Mouse (Mus musculus) frontal cortex, adult (tissue): ENCODE data around the gene Rab8b.

ENCODE experiments used
- ATAC-seq: cut with Nextera tagmentation; 2 replicates; pipeline ENCODE4 v1.9.2; 2017; ENCODE audit warnings: mild to moderate bottlenecking, moderate library complexity, mixed read lengths; ENCODE audit not compliant: low TSS enrichment

Gene Rab8b

GRCm38 (mm10) chr9:66919382-66919971 lies at the start of gene Rab8b:
Rab8b (minus strand) TSS chr9:66919687.
- ATAC-seq = peak; percentile 99

- ATAC-seq = no peak
Observed at GRCm38 (mm10) chr9:66967492-66967891, 48.0 kb upstream of the Rab8b start.

- peak; percentile 69; the same call in 1 of the 2 replicates for ATAC-seq
Observed at GRCm38 (mm10) chr9:66961478-66961877, 42.0 kb upstream of the Rab8b start.

- ATAC-seq = no peak
Observed at GRCm38 (mm10) chr9:66957451-66957850, 38.0 kb upstream of the Rab8b start.

DNA sequence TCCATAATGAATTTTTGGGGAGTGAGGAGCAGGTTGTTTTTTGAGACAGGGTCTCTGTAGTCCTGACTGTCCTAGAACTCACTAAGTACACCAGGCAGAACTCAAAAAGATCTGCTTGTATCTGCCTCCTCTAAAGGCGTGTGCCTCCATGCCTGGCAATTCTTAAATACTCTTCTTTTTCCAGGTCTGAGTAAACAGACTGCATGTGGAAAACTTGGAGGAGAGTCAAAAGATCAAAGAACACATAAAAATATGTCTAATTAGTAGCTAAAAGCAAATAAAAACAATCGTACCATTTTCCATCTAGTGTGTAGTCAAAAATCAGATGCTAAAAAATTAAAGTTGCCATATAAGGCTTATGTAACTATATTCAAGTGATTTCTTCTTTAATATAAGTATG lies 33.4 kb upstream of the Rab8b start:
- no peak for ATAC-seq

- ATAC-seq = no peak; the same call in 1 of the 2 replicates
Observed at GRCm38 (mm10) chr9:66952321-66952720, 32.8 kb upstream of the Rab8b start.

DNA sequence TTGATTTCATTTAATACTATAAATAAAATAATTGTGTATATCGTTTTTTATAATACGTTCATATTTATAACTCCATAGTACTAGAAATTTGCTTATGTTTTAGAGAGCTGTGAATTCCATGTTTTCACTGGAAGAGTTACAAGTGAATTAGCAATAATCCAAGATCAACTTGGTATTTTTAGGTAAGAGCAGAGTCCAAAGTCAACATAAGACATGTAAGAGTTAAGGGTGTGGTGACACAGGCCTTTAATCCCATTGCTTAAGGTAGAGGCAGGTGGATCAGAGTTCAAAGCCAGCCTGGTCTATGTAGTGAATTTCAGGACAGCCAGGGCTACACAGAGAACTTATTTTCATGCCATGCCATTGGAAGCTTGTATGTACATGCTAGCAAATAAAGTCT lies 29.0 kb upstream of the Rab8b start:
- ATAC-seq = no peak

DNA sequence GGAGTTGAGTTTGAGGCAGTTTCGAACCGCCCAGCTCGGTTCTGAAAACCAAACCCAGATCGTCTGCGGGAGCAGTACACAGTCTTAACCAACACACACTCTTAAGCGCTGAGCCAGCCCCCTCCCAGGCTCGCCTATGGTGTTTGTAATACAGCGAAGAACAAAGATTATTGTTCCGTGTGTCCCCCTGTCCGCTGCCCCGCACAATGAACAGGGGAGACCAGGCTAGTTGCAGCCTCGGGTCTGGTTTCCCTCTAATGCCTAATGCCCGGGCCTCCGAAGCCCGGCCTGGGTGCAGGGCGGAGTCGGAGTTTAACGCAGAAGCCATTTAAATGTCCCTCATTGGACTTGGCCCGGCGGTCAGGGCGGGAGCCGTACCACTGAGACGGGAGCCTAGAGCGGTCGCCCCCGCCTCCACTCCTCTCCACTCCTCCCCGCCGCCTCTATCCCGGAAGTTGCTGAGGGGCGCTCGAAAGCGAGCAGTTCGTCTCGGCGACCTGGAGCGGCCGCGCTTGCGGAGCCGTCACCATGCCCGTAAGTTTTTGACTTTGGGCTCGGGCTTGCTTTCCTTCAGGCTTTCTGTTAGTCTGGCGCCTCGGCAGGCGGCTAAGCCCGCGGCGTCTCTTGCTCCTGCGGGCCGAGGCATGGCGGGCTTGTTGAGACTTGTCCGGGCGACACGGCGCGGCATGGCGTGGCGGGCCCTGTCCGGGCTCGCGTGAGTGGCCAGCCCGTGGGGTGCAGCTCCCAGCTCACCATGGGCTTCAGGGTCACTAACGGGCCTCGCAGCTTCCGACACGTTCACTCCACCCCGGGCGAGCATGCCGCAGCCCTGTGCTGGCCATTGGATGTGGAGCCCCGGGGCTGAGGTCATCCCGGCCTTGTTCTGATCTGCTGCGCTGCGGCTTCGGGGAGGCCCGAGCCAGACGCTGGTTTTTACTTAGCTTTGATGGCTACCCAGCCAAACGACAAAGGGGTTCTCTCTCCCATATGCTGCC lies 26.5 kb upstream of the Rab8b start, which contains the start of gene Rps27l:
Rps27l (plus strand) TSS at position 440 of the 995 bp plus-strand sequence.
- ATAC-seq = peak; percentile 99

- no peak for ATAC-seq
Observed at GRCm38 (mm10) chr9:66945161-66945560, 25.7 kb upstream of the Rab8b start.

GRCm38 (mm10) chr9:66938836-66939235 lies 19.3 kb upstream of the Rab8b start:
- peak; percentile 72; the same call in 1 of the 2 replicates for ATAC-seq

DNA sequence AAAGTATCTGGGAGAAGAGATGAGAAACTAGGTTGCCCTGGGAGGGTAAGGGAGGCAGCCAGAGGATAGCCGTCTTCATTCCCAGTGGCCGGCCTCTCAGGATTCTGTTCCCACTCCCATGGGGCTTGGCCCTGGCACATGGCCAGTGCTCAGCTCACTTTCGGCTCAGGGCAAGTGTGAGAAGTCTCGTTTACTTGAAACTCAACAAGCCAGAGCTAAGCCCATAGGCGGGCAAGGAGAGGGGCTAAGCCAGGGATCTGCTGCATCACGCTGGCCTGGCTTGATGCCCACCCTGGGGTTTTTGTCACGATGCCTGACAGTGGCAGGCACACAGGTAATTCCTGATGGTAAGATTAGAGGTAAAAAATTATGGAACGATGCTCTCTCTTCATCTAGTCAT lies 18.0 kb upstream of the Rab8b start:
- no peak for ATAC-seq

- no peak for ATAC-seq
Observed at GRCm38 (mm10) chr9:66933869-66934808, 14.7 kb upstream of the Rab8b start.

- ATAC-seq = no peak
Observed at GRCm38 (mm10) chr9:66930351-66930750, 10.9 kb upstream of the Rab8b start.

- ATAC-seq = peak; percentile 55; the same call in 1 of the 2 replicates
Observed at GRCm38 (mm10) chr9:66927696-66928402, 8.4 kb upstream of the Rab8b start.

GRCm38 (mm10) chr9:66925853-66926252 lies 6.4 kb upstream of the Rab8b start:
- ATAC-seq = no peak

DNA sequence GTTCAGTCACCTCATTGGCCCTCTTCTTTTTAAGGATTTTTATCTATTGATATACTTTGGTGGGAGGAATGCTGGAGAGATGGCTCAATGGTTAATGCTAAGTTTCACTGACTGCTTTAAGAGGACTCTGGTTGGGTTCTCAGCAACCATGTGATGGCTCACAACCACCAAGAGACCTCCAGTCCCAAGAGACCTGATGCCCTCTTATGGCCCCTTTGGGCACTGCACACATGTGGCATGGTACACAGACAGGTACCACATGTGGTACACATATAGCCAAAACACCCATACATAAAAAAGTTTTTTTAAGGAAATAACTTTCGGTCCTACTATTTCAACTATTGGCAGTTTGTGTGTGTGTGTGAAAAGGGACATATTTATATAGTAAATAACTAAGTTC lies 2.6 kb upstream of the Rab8b start:
- no peak for ATAC-seq

DNA sequence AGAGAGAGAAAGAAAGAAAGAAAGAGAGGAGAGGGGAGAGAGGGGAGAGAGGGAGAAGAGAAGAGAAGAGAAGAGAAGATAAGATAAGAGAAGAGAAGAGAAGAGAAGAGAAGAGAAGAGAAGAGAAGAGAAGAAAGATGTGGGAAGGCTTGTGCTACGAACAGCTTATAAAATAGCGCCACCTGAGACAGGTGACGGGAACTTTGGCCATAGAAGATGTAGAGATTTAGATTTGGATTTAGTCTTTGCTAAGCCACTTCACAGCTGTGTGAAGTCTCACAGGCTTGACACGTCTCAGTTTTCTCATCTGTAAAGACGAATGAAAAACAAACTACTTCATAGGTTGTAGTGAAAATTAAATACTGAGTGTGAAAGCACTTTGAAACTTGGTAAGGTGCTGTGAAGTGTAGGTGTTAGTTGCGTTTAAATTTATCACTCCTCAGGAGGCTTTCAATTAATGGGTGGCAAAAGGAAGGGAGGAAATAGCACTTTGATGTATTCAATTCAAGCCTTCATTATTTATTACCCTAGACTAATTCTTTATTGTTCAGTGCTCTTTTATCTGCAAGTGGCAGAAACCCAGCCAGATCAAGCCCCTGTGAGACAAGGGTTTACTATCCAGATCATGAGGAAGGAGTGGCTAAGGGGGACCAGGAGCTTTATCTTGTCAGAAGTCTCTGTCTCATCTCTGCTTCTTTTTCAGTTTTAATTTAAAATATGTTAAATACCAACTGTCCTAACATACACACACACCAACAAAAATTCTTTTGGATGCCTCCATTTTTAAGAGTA lies 1.2 kb upstream of the Rab8b start:
- ATAC-seq = no peak

- peak; percentile 25 for ATAC-seq
Observed at GRCm38 (mm10) chr9:66919981-66920380, 494 bp upstream of the Rab8b start.

GRCm38 (mm10) chr9:66918672-66919330 lies 686 bp downstream of the Rab8b start:
- no peak for ATAC-seq

DNA sequence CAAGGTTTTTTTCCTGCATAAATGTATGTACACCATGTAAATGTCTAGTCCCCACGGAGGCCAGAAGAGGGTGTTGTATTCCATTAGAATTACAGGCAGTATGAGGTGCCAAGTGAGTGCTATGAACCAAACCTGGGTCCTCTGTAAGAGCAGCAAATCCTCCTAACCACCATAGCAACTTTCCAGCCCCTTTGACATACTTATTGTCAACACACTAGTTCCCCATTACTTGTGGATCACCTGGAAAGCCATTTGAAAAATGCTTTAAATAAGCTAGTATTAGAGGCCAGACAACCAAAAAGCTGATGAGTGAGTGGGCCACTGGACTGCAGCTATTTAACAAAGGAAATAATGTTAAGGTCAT lies 1.6 kb downstream of the Rab8b start:
- no peak for ATAC-seq
